Mouse (Mus musculus): ENCODE measurements around the gene Nek1.

Gene Nek1

GRCm38 (mm10) chr8:60992910-60993638 is at the start of gene Nek1:
Nek1 (plus strand) TSS chr8:60993195.
- peak; percentile 92 to 96 for DNase-seq (ENCODE audit: low spot score in 2 of 2)

GRCm38 (mm10) chr8:60947503-60947902 is 45.5 kb upstream of the Nek1 start:
- DNase-seq (ENCODE audit: low spot score in 2 of 2), result no peak

GRCm38 (mm10) chr8:60949859-60950258 is 43.1 kb upstream of the Nek1 start:
- DNase-seq (ENCODE audit: low spot score in 2 of 2), result no peak

- DNase-seq (ENCODE audit: low spot score in 2 of 2), result no peak
These were observed 41.7 kb upstream of the Nek1 start for GRCm38 (mm10) chr8:60951271-60951670.

GRCm38 (mm10) chr8:60951757-60952156 is 41.2 kb upstream of the Nek1 start:
- no peak for DNase-seq (ENCODE audit: low spot score in 2 of 2)

- DNase-seq (ENCODE audit: low spot score in 2 of 2), result no peak
These were observed 40.2 kb upstream of the Nek1 start for GRCm38 (mm10) chr8:60952803-60953202.

GRCm38 (mm10) chr8:60954281-60955014 is 38.5 kb upstream of the Nek1 start:
- DNase-seq (ENCODE audit: low spot score in 2 of 2), result peak; percentile 59 to 72

- no peak for DNase-seq (ENCODE audit: low spot score in 2 of 2)
These were observed 36.1 kb upstream of the Nek1 start for GRCm38 (mm10) chr8:60956847-60957246.

- no peak for DNase-seq (ENCODE audit: low spot score in 2 of 2)
These were observed 30.2 kb upstream of the Nek1 start for GRCm38 (mm10) chr8:60962763-60963162.

- DNase-seq (ENCODE audit: low spot score in 2 of 2), result no peak
These were observed 29.1 kb upstream of the Nek1 start for GRCm38 (mm10) chr8:60963931-60964330.

- DNase-seq (ENCODE audit: low spot score in 2 of 2), result no peak
These were observed 28.5 kb upstream of the Nek1 start for GRCm38 (mm10) chr8:60964518-60964917.

- no peak for DNase-seq (ENCODE audit: low spot score in 2 of 2)
These were observed 27.7 kb upstream of the Nek1 start for GRCm38 (mm10) chr8:60965306-60965705.

- no peak for DNase-seq (ENCODE audit: low spot score in 2 of 2)
These were observed 27.3 kb upstream of the Nek1 start for GRCm38 (mm10) chr8:60965741-60966140.

- no peak for DNase-seq (ENCODE audit: low spot score in 2 of 2)
These were observed 23.9 kb upstream of the Nek1 start for GRCm38 (mm10) chr8:60969091-60969490.

GRCm38 (mm10) chr8:60971808-60972207 is 21.2 kb upstream of the Nek1 start:
- no peak for DNase-seq (ENCODE audit: low spot score in 2 of 2)

GRCm38 (mm10) chr8:60973448-60973847 is 19.5 kb upstream of the Nek1 start:
- DNase-seq (ENCODE audit: low spot score in 2 of 2), result no peak

- DNase-seq (ENCODE audit: low spot score in 2 of 2), result no peak
These were observed 18.2 kb upstream of the Nek1 start for GRCm38 (mm10) chr8:60974837-60975236.

- no peak for DNase-seq (ENCODE audit: low spot score in 2 of 2)
These were observed 16.2 kb upstream of the Nek1 start for GRCm38 (mm10) chr8:60976818-60977217.

- no peak for DNase-seq (ENCODE audit: low spot score in 2 of 2)
These were observed 14.5 kb upstream of the Nek1 start for GRCm38 (mm10) chr8:60978496-60978895.

GRCm38 (mm10) chr8:60981388-60981787 is 11.6 kb upstream of the Nek1 start:
- no peak for DNase-seq (ENCODE audit: low spot score in 2 of 2)

GRCm38 (mm10) chr8:60982701-60983687 is 10.0 kb upstream of the Nek1 start, which contains the start of gene Clcn3:
Clcn3 (minus strand) TSS chr8:60983300.
- DNase-seq (ENCODE audit: low spot score in 2 of 2), result peak; percentile 95 to 97

- peak; percentile 33 to 59 for DNase-seq (ENCODE audit: low spot score in 2 of 2)
These were observed 9.3 kb upstream of the Nek1 start for GRCm38 (mm10) chr8:60983688-60984079.
